Mouse (Mus musculus): ENCODE results near the gene Ovca2.

DNA sequence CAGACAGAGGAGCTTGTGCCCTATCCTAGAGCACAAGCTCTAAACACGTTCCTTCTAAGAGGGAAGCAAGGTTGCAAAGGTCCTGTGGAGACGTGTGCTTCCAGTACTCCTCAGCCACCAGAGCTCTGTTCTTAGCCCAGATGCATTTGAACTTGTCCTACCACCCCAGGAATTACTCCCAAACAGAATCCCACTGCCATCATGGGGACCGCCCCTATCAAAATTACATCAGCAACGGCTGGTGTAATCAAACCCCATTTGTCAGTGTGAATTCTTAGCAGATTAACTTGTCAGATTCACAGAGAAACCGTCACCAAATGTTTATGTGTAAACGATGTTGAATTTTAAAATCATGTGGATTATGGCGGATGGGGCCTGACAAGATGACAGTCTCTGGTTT lies 17.7 kb downstream of the Ovca2 start:
- TF ChIP-seq POLR2A (IDR thresholded peaks at IDR 0.05; ENCODE audit: borderline replicate concordance, control insufficient read depth, low read depth, low read length): no peak
- TF ChIP-seq CTCF (IDR thresholded peaks at IDR 0.05; ENCODE audit: control insufficient read depth, insufficient read depth, low read length): no peak
